Mouse (Mus musculus) urinary bladder, adult 18-20 months (tissue): ENCODE results near the gene Inf2.

Source experiments
- DNase-seq, 2 experiments: peaks; one replicate each; pipeline ENCODE4 v3.0.0; 2022; ENCODE audit warnings: low spot score in 2 of 2, mixed read lengths in 2 of 2

The Inf2 gene

GRCm38 (mm10) chr12:112588426-112589256, at the start of gene Inf2:
Gene Inf2, plus strand, starts transcription at chr12:112588784.
- DNase-seq, result peak; percentile 79 to 82

GRCm38 (mm10) chr12:112539466-112539965, 49.1 kb upstream of the Inf2 start:
- DNase-seq, result no peak

GRCm38 (mm10) chr12:112540321-112540720, 48.3 kb upstream of the Inf2 start:
- DNase-seq, result no peak

GRCm38 (mm10) chr12:112541483-112542091, 47.0 kb upstream of the Inf2 start:
- no peak for DNase-seq

DNA sequence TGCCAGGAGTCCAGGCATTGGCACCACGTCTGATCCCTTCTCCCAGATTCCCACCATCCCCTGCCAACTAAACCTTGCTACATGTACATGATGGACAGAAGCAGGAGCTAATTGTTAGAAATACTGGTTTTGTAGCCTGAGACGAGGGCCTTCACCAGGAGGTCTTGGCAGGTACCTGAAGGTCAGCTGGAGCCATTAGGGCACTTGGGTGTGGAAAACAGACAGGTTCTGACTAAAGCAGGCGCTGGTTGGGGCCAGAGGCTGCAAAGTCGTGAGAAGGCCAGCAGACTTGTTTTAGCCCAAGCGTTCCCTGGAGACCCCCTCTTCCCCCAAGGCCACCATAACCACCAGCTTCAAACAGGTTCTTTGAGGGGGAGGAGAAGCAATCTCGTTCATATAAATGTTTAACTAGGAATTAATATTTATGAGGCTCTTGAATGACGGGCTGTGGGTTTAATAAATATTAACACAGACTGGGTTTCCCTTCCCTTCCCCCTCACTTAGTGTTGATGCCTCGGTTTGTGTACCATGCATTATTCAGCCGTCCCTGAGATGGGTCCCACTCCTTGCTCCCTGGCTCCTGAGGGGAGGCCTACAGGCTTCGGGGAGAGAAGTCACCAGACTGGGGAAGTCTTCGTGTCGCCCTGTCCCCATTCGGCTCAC, 46.2 kb upstream of the Inf2 start:
- no peak for DNase-seq

DNA sequence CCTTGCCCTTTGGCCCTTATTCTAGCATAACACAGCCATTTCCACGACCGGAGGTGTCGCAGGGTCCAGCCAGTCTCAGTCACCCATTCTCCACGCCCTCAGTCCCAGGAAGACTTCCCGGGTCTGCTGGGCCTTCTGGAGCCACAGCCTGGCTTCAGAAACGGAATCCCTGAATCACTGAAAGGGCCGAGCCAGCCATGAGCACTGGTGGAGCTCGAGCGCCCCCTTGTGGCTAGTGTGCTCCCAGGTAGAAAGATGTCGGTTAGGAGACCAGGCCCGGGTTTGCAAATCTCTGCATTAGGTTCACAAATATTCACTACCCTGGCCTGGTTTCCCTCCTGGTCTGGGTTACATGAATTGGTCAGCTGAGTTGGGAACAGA, 45.7 kb upstream of the Inf2 start:
- peak; percentile 79 to 87 for DNase-seq

DNA sequence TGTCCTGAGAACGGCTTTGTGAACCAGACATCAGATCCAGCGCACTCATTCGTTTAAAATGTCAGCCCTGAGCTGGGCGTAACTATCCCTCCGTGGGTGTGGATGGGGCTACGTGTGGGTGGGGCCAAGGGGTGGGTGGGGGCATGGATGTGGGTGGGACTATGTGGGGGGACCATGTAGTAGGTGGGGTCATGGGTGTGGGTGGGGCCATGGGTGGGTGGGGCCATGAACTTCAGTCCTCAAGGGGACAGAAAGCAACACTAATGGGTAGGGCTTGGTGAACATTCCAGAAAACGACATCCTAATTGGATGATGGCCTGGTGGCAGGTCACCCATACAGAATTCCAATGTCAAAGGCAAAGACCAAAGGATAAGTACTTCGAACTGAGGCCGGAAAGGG, 44.6 kb upstream of the Inf2 start:
- no peak for DNase-seq

- DNase-seq, result no peak
Observed at GRCm38 (mm10) chr12:112544946-112545701, 43.5 kb upstream of the Inf2 start.

GRCm38 (mm10) chr12:112546110-112546509, 42.5 kb upstream of the Inf2 start:
- no peak for DNase-seq

DNA sequence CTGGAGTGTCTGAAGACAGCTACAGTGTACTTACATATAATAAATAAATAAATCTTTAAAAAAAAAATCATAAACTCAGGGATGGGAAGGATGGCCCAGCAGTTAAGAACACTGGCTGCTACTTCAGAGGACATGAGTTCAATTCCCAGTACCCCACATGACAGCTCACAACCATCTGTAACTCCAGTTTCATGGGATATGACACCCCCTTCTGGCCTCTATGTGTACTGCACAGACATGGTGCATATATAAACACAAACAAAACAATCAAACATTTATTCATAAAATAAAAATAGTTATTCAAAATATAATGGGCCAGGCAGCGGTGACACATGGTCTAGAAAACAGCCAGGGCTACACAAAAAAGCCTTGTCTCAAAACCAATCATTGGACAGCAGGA, 39.3 kb upstream of the Inf2 start:
- no peak for DNase-seq

- peak; percentile 79 to 87 for DNase-seq
Observed at GRCm38 (mm10) chr12:112551861-112552375, 36.7 kb upstream of the Inf2 start.

DNA sequence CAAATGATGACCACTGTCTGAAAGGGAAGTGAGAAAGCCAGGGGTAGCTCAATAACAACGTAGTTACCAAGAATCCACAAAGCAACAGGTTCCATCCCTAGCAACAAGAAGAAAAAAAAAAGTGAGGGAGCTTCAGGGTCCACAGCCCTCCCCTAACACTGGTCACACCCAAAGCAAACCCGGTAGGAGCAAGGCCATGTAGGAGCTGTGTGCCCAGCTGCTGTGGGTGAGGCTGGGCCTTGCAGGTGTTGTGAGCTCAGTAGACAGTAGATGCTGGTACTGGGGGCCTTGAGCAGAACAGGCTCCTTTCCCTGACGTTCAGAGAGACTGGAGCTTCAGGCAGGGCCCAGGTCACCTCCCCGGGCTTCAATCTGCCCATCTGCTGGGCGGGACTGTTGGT, 36.1 kb upstream of the Inf2 start:
- DNase-seq, result no peak

GRCm38 (mm10) chr12:112554900-112555299, 33.7 kb upstream of the Inf2 start:
- DNase-seq, result no peak

DNA sequence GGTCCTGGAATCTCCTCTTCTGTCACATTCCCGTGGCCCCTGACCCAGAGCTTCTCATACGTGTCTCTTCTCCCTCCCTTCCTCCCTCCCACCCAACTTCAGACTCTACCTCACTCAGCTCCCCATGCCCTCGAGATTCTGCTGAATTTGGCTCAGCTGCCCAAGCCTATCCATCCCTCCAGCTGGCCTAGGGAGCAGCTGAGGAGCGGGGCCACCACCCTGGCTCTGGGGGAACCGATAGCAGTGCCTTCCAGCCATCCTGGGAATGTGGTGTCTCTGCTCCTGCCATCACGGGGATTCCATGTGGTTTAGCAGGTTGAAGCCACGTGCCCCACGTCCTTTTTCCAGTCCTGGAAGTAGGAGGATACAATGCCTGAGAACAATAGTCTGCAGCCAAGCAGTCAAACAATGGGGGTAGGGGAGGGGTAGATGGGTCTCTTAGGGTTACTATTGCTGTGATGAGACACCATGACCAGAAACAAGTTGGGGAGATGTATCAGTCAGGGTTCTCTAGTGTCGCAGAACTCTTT, 32.0 kb upstream of the Inf2 start:
- no peak for DNase-seq

DNA sequence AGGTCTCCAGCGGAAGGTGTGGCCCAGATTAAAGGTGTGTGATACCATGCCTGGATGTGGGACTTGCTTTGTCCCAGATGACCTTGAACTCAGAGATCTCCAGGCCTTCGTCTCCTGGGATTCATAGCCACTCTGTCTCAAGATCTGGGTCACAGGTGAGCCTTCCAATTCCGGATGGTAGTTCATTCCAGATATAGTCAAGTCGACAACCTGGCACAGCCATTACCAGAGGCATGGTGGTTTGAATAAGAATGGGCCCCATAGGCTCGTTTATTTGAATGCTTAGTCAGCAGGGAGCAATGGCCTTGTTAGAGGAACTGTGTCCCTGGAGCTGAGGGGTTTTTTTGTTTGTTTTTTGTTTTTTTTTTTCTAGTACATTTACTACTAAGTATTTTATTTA, 31.4 kb upstream of the Inf2 start:
- no peak for DNase-seq

DNA sequence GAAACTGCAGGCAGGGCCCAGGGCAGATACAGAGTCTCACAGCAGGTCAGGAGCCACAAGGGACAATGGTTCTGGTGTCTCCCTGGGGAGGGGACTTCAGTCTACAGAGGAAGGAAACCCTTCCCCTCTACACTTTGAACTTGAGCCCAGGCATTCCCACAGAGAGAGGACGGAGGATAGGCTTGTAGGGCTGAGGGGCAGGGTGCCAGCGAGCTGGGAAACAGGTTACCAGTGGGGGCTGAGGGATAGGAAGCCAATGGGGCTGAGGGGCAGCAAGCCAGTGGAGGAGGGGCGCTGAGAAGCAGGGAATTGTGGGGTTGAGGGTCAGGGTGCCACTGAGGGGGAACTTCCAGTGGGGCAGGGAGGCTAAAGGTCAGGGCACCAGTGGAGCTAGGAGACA, 29.4 kb upstream of the Inf2 start:
- DNase-seq, result no peak

DNA sequence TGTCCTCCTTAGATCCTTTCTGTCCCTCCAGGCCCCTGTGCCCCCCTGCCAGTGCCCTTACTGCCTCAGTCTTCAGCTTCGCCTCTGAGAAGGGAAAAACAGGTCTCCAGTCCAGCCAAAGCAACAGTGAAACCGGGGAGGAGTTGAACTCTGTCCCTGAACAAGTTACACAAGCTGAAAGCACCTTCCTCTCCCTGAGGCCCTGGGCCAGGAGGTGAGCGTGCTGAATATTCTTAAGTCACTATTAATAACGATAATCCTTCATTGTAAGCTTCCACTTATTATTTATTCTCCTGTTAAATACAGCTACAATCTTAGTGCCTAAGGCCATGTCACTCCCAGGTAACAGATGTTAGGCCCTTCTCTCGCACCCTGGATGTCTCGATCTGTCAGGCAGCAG, 28.9 kb upstream of the Inf2 start:
- DNase-seq, result no peak

GRCm38 (mm10) chr12:112560176-112560797, 28.3 kb upstream of the Inf2 start:
- no peak for DNase-seq

DNA sequence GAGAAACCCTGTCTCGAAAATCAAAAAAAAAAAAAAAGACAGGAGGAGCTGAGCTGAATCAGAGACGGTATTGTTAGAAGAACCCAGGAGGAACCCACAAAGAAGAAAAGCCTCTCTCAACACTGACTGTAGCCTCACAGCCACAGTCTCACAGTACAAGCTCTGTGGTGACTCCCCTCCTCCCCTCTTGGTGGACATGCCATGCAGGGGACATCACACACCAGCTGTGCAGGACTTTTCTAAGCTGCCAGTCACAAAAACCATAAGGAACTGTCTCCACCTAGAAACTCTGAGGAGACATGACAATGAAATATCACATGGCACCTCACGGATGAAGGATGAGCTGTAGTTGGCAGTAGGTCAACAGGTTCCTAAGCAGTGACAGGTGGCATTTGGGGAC, 27.4 kb upstream of the Inf2 start:
- DNase-seq, result no peak

- no peak for DNase-seq
Observed at GRCm38 (mm10) chr12:112562462-112562861, 26.1 kb upstream of the Inf2 start.

GRCm38 (mm10) chr12:112563011-112563410, 25.6 kb upstream of the Inf2 start:
- DNase-seq, result no peak
